24 mouse cellular contexts compared by ENCODE assay signal in genomic region chr11:98693201-98693600, GRCm38 (mm10). TPM values are rescaled to one million over a fixed set of nuclear protein-coding genes. Genes with fewer than 3 reads are reported as not detected.
DNase-seq lines count a peak whose midpoint lies in the region; ATAC-seq and TF ChIP-seq lines count a peak whose summit lies in the region.
"Had no signal": no experiment of that assay in that cellular context is flagged by ENCODE, and none has a peak within 500 bp of the region (broad histone marks: within the 10 kb centered on the region; RNA-seq: fewer than 3 reads in every experiment).

No protein-coding gene starts in this region.

- TF ChIP-seq CTCF in lung, adult 2 months (IDR thresholded peaks at IDR 0.05; ENCODE audit: insufficient read depth, low read length): no peak

- no peaks in the 10 kb centered on the region for H3K4me1 ChIP-seq in lung, embryonic 16.5 days (replicated peaks; ENCODE audit: control insufficient read depth, insufficient read depth, low read length)
- H3K4me1 ChIP-seq in lung, adult 2 months (ENCODE audit: control insufficient read depth, insufficient read depth, low read length): no peaks in the 10 kb centered on the region
- H3K4me1 ChIP-seq in stomach, embryonic 15.5 days: no peaks in the 10 kb centered on the region
- H3K4me1 ChIP-seq: embryonic facial prominence, embryonic 12.5 days; limb, embryonic 15.5 days had no signal

- H3K4me3 ChIP-seq in lung, embryonic 16.5 days (ENCODE audit: low read length): no peak overlapping the region
- no peak overlapping the region for H3K4me3 ChIP-seq in lung, adult 2 months (replicated peaks; ENCODE audit: extremely low read depth, low read depth, low read length)
- no peak overlapping the region for H3K4me3 ChIP-seq in stomach, embryonic 15.5 days (replicated peaks)
- H3K4me3 ChIP-seq: embryonic facial prominence, embryonic 12.5 days; heart, adult 2 months; limb, embryonic 15.5 days; myocyte had no signal

- no peaks in the 10 kb centered on the region for H3K27me3 ChIP-seq in lung, embryonic 16.5 days (ENCODE audit: control insufficient read depth, insufficient read depth, low read depth, low read length)
- no peaks in the 10 kb centered on the region for H3K27me3 ChIP-seq in stomach, embryonic 15.5 days (replicated peaks)
- H3K27me3 ChIP-seq: embryonic facial prominence, embryonic 12.5 days; limb, embryonic 15.5 days had no signal

- no peak overlapping the region for H3K9ac ChIP-seq in lung, embryonic 16.5 days (ENCODE audit: low read length)
- H3K9ac ChIP-seq in stomach, embryonic 15.5 days: no peak overlapping the region
- H3K9ac ChIP-seq: embryonic facial prominence, embryonic 12.5 days; limb, embryonic 15.5 days had no signal

- DNase-seq in cerebellum, adult 11-12 months: peak; percentile 7
- no peak for DNase-seq in cerebellum, adult 11 months
- no peak for DNase-seq in lung, adult 2 months
- DNase-seq in thymus, postnatal 36 days: peak; percentile 82 to 90
- DNase-seq in embryo, embryonic 10.5 days (ENCODE audit: low spot score): no peak
- no peak for DNase-seq in spleen, postnatal 36 days (ENCODE audit: low spot score in 2 of 2)
- DNase-seq: heart, adult 2 months; kidney, postnatal 4 days; layer of hippocampus, postnatal 36 days; lung, postnatal 4 days; midbrain, embryonic 14.5 days; retina, postnatal 1 day; right cerebral cortex, postnatal 4 days had no signal

- H3K27ac ChIP-seq in lung, embryonic 16.5 days (ENCODE audit: low read length): no peak overlapping the region
- no peak overlapping the region for H3K27ac ChIP-seq in stomach, embryonic 15.5 days
- H3K27ac ChIP-seq: embryonic facial prominence, embryonic 12.5 days; heart, adult 2 months; limb, embryonic 15.5 days had no signal

- no peak overlapping the region for H3K4me2 ChIP-seq in lung, embryonic 16.5 days (ENCODE audit: low read depth, low read length)
- H3K4me2 ChIP-seq in stomach, embryonic 15.5 days: no peak overlapping the region
- H3K4me2 ChIP-seq: embryonic facial prominence, embryonic 12.5 days; limb, embryonic 15.5 days had no signal

- H3K9me3 ChIP-seq in lung, embryonic 16.5 days (ENCODE audit: control insufficient read depth, low read length): no peaks in the 10 kb centered on the region
- no peaks in the 10 kb centered on the region for H3K9me3 ChIP-seq in stomach, embryonic 15.5 days
- H3K9me3 ChIP-seq: embryonic facial prominence, embryonic 12.5 days; limb, embryonic 15.5 days had no signal

- peaks cover 51% of the 10 kb centered on the region for H3K36me3 ChIP-seq in lung, embryonic 16.5 days (ENCODE audit: control insufficient read depth, insufficient read depth, low read length)
- H3K36me3 ChIP-seq in stomach, embryonic 15.5 days: peaks cover 69% of the 10 kb centered on the region

- no peak for TF ChIP-seq POLR2A in lung, adult 2 months (IDR thresholded peaks at IDR 0.05; ENCODE audit: borderline replicate concordance, extremely low read depth, low read depth, low read length)

- ATAC-seq in lung, embryonic 16.5 days (ENCODE audit: low read depth): peak; percentile 18; the same call in 1 of the 2 replicates
- 0 out of 2 replicates have a peak, but pooled peaks have one; percentile 15 for ATAC-seq in stomach, embryonic 15.5 days (ENCODE audit: insufficient read depth, low FRiP score, low read depth)
- ATAC-seq: forebrain, embryonic 16.5 days had no signal

- WGBS in lung, embryonic 16.5 days: 66% methylated on average over 13 of the region's 13 CpGs
- 71% methylated on average over 13 of the region's 13 CpGs for WGBS in lung, adult 2 months
- WGBS in stomach, embryonic 15.5 days: 68% methylated on average over 13 of the region's 13 CpGs

RNA-seq across cellular contexts. Expression of gene Csf3, which starts 7.9 kb away (rescaled TPM):
- not detected in 2 replicates for polyA plus RNA-seq in lung, embryonic 16.5 days (2015; fragmentation: Nextera tagmentation; extraction: Ambion mirVana)
- polyA plus RNA-seq in lung, adult 2 months (2012; rRNA removed): not detected in 2 replicates
- polyA plus RNA-seq in stomach, embryonic 15.5 days (2015; fragmentation: Nextera tagmentation; extraction: Ambion mirVana): not detected in 2 replicates
- polyA plus RNA-seq: embryonic facial prominence, embryonic 12.5 days; forebrain, embryonic 16.5 days; heart, adult 2 months; heart, postnatal 0 days; hindbrain, embryonic 11.5 days; intestine, embryonic 14.5 days; liver, embryonic 16.5 days; midbrain, embryonic 14.5 days; myocyte had no signal

RNA-seq across cellular contexts. Expression of gene Psmd3, which starts 10.8 kb away (rescaled TPM):
- 165 and 177 TPM in 2 replicates for polyA plus RNA-seq in lung, embryonic 16.5 days (2015; fragmentation: Nextera tagmentation; extraction: Ambion mirVana)
- polyA plus RNA-seq in lung, adult 2 months (2012; rRNA removed): 136 and 156 TPM in 2 replicates
- 180 and 190 TPM in 2 replicates for polyA plus RNA-seq in stomach, embryonic 15.5 days (2015; fragmentation: Nextera tagmentation; extraction: Ambion mirVana)

RNA-seq across cellular contexts. Expression of gene Gsdma, which starts 29.1 kb away (rescaled TPM):
- 0.09 TPM in 1 of 2 replicates, not detected in the other for polyA plus RNA-seq in lung, embryonic 16.5 days (2015; fragmentation: Nextera tagmentation; extraction: Ambion mirVana)
- 11.5 TPM in 1 of 2 replicates, not detected in the other for polyA plus RNA-seq in lung, adult 2 months (2012; rRNA removed)
- polyA plus RNA-seq in stomach, embryonic 15.5 days (2015; fragmentation: Nextera tagmentation; extraction: Ambion mirVana): 0.18 and 0.80 TPM in 2 replicates
- polyA plus RNA-seq: forebrain, embryonic 16.5 days; heart, postnatal 0 days; hindbrain, embryonic 11.5 days; intestine, embryonic 14.5 days; midbrain, embryonic 14.5 days had no signal

RNA-seq across cellular contexts. Expression of gene Med24, which starts 36.0 kb away (rescaled TPM):
- polyA plus RNA-seq in lung, embryonic 16.5 days (2015; fragmentation: Nextera tagmentation; extraction: Ambion mirVana): 56.6 and 57.8 TPM in 2 replicates
- 45.0 and 55.1 TPM in 2 replicates for polyA plus RNA-seq in lung, adult 2 months (2012; rRNA removed)
- 36.4 and 39.7 TPM in 2 replicates for polyA plus RNA-seq in stomach, embryonic 15.5 days (2015; fragmentation: Nextera tagmentation; extraction: Ambion mirVana)

RNA-seq across cellular contexts. Expression of gene Gsdma2, which starts 46.6 kb away (rescaled TPM):
- polyA plus RNA-seq in lung, embryonic 16.5 days (2015; fragmentation: Nextera tagmentation; extraction: Ambion mirVana): not detected in 2 replicates
- polyA plus RNA-seq in lung, adult 2 months (2012; rRNA removed): not detected in 2 replicates
- 0.21 TPM in 1 of 2 replicates, not detected in the other for polyA plus RNA-seq in stomach, embryonic 15.5 days (2015; fragmentation: Nextera tagmentation; extraction: Ambion mirVana)
- polyA plus RNA-seq: embryonic facial prominence, embryonic 12.5 days; forebrain, embryonic 16.5 days; heart, adult 2 months; heart, postnatal 0 days; hindbrain, embryonic 11.5 days; intestine, embryonic 14.5 days; limb, embryonic 15.5 days; liver, embryonic 16.5 days; midbrain, embryonic 14.5 days; myocyte; urinary bladder, adult 2 months had no signal

Comparison
In these comparisons a context has a peak if more than half of its experiments do, and no peak if none do; other contexts are left out.
1. DNase-seq: peak in cerebellum, adult 11-12 months (single experiment) and thymus, postnatal 36 days (2 of 2); none in cerebellum, adult 11 months (single experiment), lung, adult 2 months (single experiment), embryo, embryonic 10.5 days (single experiment) and spleen, postnatal 36 days (0 of 2).